Comparison of ENCODE assay signal across 9 mouse cellular contexts in the genomic region with DNA sequence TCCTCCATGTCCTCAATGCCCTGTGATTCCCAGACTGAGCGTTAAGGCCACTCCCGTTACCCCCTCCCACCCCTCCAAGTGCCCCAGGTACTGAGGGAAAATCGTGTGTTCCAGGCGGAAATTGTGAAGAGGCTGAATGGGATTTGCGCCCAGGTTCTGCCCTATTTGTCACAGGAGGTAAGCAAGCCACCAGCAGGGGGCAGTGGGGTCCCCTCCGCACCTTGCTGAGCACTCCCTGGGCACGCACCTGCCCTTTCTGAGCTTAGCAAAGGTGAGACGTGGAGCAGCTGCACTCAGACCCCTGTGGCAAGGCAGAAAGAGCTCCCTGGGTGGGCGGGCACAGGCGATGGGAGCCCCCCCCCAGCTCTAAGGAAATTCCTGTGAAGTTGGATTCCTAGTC. TPM values are rescaled to one million over a fixed set of nuclear protein-coding genes. Genes with fewer than 3 reads are reported as not detected.
DNase-seq lines count a peak whose midpoint lies in the region; ATAC-seq and TF ChIP-seq lines count a peak whose summit lies in the region.
"Had no signal": no experiment of that assay in that cellular context is flagged by ENCODE, and none has a peak within 500 bp of the region (broad histone marks: within the 10 kb centered on the region; RNA-seq: fewer than 3 reads in every experiment).

No protein-coding gene starts in this region.

- no peaks in the 10 kb centered on the region for H3K27me3 ChIP-seq in testis, adult 2 months (ENCODE audit: control insufficient read depth, insufficient read depth, low read length)
- H3K27me3 ChIP-seq in neural tube, embryonic 11.5 days (ENCODE audit: control insufficient read depth, insufficient read depth, low read length), result peaks cover 22% of the 10 kb centered on the region
- H3K27me3 ChIP-seq: Patski had no signal

- no peak overlapping the region for H3K9ac ChIP-seq in neural tube, embryonic 11.5 days (ENCODE audit: low read length)

- H3K4me2 ChIP-seq in neural tube, embryonic 11.5 days (ENCODE audit: low read depth), result no peak overlapping the region

- no peak overlapping the region for H3K4me3 ChIP-seq in testis, adult 2 months (ENCODE audit: control insufficient read depth, low read depth, low read length)
- no peak overlapping the region for H3K4me3 ChIP-seq in neural tube, embryonic 11.5 days (ENCODE audit: low read depth, low read length)

- no peak for ATAC-seq in cerebellum, adult (ENCODE audit: insufficient number of reproducible peaks, low FRiP score, low TSS enrichment)
- ATAC-seq in neural tube, embryonic 11.5 days (ENCODE audit: insufficient read depth, low FRiP score, low TSS enrichment), result no peak
- no peak for ATAC-seq in frontal cortex, adult (ENCODE audit: low TSS enrichment)

- peak; percentile 42; the same call in 1 of the 2 replicates for TF ChIP-seq CTCF in testis, adult 2 months (IDR thresholded peaks at IDR 0.05; ENCODE audit: control insufficient read depth, insufficient read depth, insufficient replicate concordance, low read depth, low read length)

- peak; percentile 83 for DNase-seq in cerebellum, adult 11-12 months
- no peak for DNase-seq in testis, postnatal 14 days (ENCODE audit: low spot score)
- peak; percentile 40 for DNase-seq in gastrocnemius, postnatal 25 days
- DNase-seq in kidney, postnatal 36 days, result peak; percentile 55 to 84
- DNase-seq in neural tube, embryonic 11.5 days (ENCODE audit: low spot score), result peak; percentile 63

- no peaks in the 10 kb centered on the region for H3K9me3 ChIP-seq in neural tube, embryonic 11.5 days (ENCODE audit: control insufficient read depth, low read length)

- WGBS in neural tube, embryonic 11.5 days, result 12% methylated on average over 10 of the region's 10 CpGs

- no peak for TF ChIP-seq POLR2A in testis, adult 2 months (IDR thresholded peaks at IDR 0.05; ENCODE audit: control insufficient read depth, low read depth, low read length)

- H3K27ac ChIP-seq in testis, adult 2 months (ENCODE audit: control insufficient read depth, insufficient read depth, low read depth, low read length), result no peak overlapping the region
- no peak overlapping the region for H3K27ac ChIP-seq in neural tube, embryonic 11.5 days (ENCODE audit: low read depth, low read length)

- H3K36me3 ChIP-seq in testis, adult 2 months (ENCODE audit: control insufficient read depth, insufficient read depth, low read length), result no peaks in the 10 kb centered on the region
- H3K36me3 ChIP-seq in neural tube, embryonic 11.5 days (ENCODE audit: control insufficient read depth, insufficient read depth, low read length), result peaks cover 13% of the 10 kb centered on the region

- peaks cover 8% of the 10 kb centered on the region for H3K4me1 ChIP-seq in testis, adult 2 months (ENCODE audit: control insufficient read depth, insufficient read depth, low read length)
- peaks cover 32% of the 10 kb centered on the region for H3K4me1 ChIP-seq in neural tube, embryonic 11.5 days (ENCODE audit: control insufficient read depth, insufficient read depth, low read length)

RNA-seq across cellular contexts. Expression of a gene that starts 5.4 kb away (rescaled TPM):
- 154 and 172 TPM in 2 replicates for polyA plus RNA-seq in testis, adult 2 months (2012; rRNA removed)
- total RNA-seq in gastrocnemius, postnatal 25 days (2021), result 100 to 1,000 TPM; 845 to 891 TPM
- polyA plus RNA-seq in neural tube, embryonic 11.5 days (2014; fragmentation: Nextera tagmentation; extraction: Ambion mirVana), result 266 and 278 TPM in 2 replicates

RNA-seq across cellular contexts. Expression of a gene that starts 9.6 kb away (rescaled TPM):
- 19.0 and 22.1 TPM in 2 replicates for polyA plus RNA-seq in testis, adult 2 months (2012; rRNA removed)
- 1 to 10 TPM; 5.3 to 6.2 TPM for total RNA-seq in gastrocnemius, postnatal 25 days (2021)
- polyA plus RNA-seq in neural tube, embryonic 11.5 days (2014; fragmentation: Nextera tagmentation; extraction: Ambion mirVana), result 7.0 and 7.3 TPM in 2 replicates

RNA-seq across cellular contexts. Expression of a gene that starts 19.7 kb away (rescaled TPM):
- polyA plus RNA-seq in testis, adult 2 months (2012; rRNA removed), result 26.3 and 28.9 TPM in 2 replicates
- 10 to 100 TPM; 24.8 to 25.9 TPM for total RNA-seq in gastrocnemius, postnatal 25 days (2021)
- polyA plus RNA-seq in neural tube, embryonic 11.5 days (2014; fragmentation: Nextera tagmentation; extraction: Ambion mirVana), result 74.6 and 78.8 TPM in 2 replicates

RNA-seq across cellular contexts. Expression of a gene that starts 36.1 kb away (rescaled TPM):
- 16.5 and 16.9 TPM in 2 replicates for polyA plus RNA-seq in testis, adult 2 months (2012; rRNA removed)
- total RNA-seq in gastrocnemius, postnatal 25 days (2021), result 1 to 10 TPM; 3.9 to 6.8 TPM
- polyA plus RNA-seq in neural tube, embryonic 11.5 days (2014; fragmentation: Nextera tagmentation; extraction: Ambion mirVana), result 6.4 and 7.0 TPM in 2 replicates

RNA-seq across cellular contexts. Expression of a gene that starts 40.7 kb away (rescaled TPM):
- 1.0 and 1.2 TPM in 2 replicates for polyA plus RNA-seq in testis, adult 2 months (2012; rRNA removed)
- under 1 TPM; 0.36 to 0.62 TPM for total RNA-seq in gastrocnemius, postnatal 25 days (2021)
- 0.41 TPM in 2 replicates for polyA plus RNA-seq in neural tube, embryonic 11.5 days (2014; fragmentation: Nextera tagmentation; extraction: Ambion mirVana)
- polyA plus RNA-seq: Patski had no signal
